Mouse (Mus musculus): Measurements from ENCODE around the gene Abraxas2. TPM values are rescaled to one million over a fixed set of nuclear protein-coding genes. Genes with fewer than 3 reads are reported as not detected.

Abraxas2 gene
- polyA plus RNA-seq, 1 experiment from 2014 or later: 38.1 TPM

- Histone ChIP-seq H3K4me3 (replicated peaks; ENCODE audit: low read length) (no peak overlapping the region), H3K9me3 (ENCODE audit: control insufficient read depth, low read length) (no peaks in the 10 kb centered on the region), H3K4me1 (replicated peaks; ENCODE audit: control insufficient read depth, insufficient read depth, low read length) (no peaks in the 10 kb centered on the region), H3K9ac (replicated peaks; ENCODE audit: low read depth, low read length) (no peak overlapping the region), H3K36me3 (ENCODE audit: control insufficient read depth, insufficient read depth) (no peaks in the 10 kb centered on the region), H3K4me2 (ENCODE audit: low read length) (no peak overlapping the region), H3K27me3 (replicated peaks; ENCODE audit: control insufficient read depth, insufficient read depth, low read length) (no peaks in the 10 kb centered on the region), H3K27ac (ENCODE audit: low read length) (no peak overlapping the region)
- 42% methylated on average over 3 of the region's 3 CpGs for WGBS
- ATAC-seq: no peak
Measured at GRCm38 (mm10) chr7:132921971-132922370, 62.9 kb downstream of the Abraxas2 start.

DNA sequence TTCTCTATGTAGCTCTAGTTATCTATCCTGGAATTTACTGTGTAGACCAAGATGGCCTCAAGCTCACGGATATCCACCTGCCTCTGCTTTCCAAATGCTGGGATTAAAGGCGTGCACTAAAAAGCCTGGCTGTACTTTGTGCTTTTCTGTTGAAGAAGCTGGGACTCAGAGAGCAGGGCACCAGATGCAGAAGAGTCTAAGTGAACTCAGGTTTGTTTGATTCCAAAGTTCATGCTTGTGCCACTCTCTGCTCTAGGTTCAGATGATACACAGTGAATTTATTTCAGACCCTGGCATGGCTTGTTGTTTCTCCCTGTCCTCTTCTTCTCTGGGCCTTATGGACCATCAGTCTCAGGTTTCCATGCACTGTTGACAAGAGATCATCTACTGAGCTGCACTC is 66.2 kb downstream of the Abraxas2 start:
- Histone ChIP-seq H3K9me3 (ENCODE audit: control insufficient read depth, low read length) (no peaks in the 10 kb centered on the region), H3K4me3 (replicated peaks; ENCODE audit: low read length) (no peak overlapping the region), H3K9ac (replicated peaks; ENCODE audit: low read depth, low read length) (no peak overlapping the region), H3K36me3 (ENCODE audit: control insufficient read depth, insufficient read depth) (no peaks in the 10 kb centered on the region), H3K4me1 (replicated peaks; ENCODE audit: control insufficient read depth, insufficient read depth, low read length) (peaks cover 2% of the 10 kb centered on the region), H3K4me2 (ENCODE audit: low read length) (no peak overlapping the region), H3K27me3 (replicated peaks; ENCODE audit: control insufficient read depth, insufficient read depth, low read length) (no peaks in the 10 kb centered on the region), H3K27ac (ENCODE audit: low read length) (no peak overlapping the region)
- WGBS: 75% methylated on average over 2 of the region's 2 CpGs
- ATAC-seq: no peak

GRCm38 (mm10) chr7:132927201-132927600 is 68.2 kb downstream of the Abraxas2 start:
- ATAC-seq: no peak

GRCm38 (mm10) chr7:132930055-132930454 is 71.0 kb downstream of the Abraxas2 start:
- peak overlapping the region; percentile 96; the same call in 1 of the 2 replicates for H3K9ac ChIP-seq (replicated peaks; ENCODE audit: low read depth, low read length)
- WGBS: 85% methylated on average over 5 of the region's 5 CpGs

More at GRCm38 (mm10) chr7:132927201-132927600, 68.2 kb downstream of the Abraxas2 start:
- Histone ChIP-seq H3K9me3 (ENCODE audit: control insufficient read depth, low read length) (no peaks in the 10 kb centered on the region), H3K4me2 (ENCODE audit: low read length) (no peak overlapping the region), H3K36me3 (ENCODE audit: control insufficient read depth, insufficient read depth) (no peaks in the 10 kb centered on the region), H3K27me3 (replicated peaks; ENCODE audit: control insufficient read depth, insufficient read depth, low read length) (no peaks in the 10 kb centered on the region), H3K9ac (replicated peaks; ENCODE audit: low read depth, low read length) (no peak overlapping the region), H3K4me1 (replicated peaks; ENCODE audit: control insufficient read depth, insufficient read depth, low read length) (peaks cover 8% of the 10 kb centered on the region), H3K4me3 (replicated peaks; ENCODE audit: low read length) (no peak overlapping the region), H3K27ac (ENCODE audit: low read length) (no peak overlapping the region)
- 52% methylated on average over 3 of the region's 3 CpGs for WGBS

GRCm38 (mm10) chr7:132930850-132931559 is 72.0 kb downstream of the Abraxas2 start, which contains the start of gene Zranb1:
Gene Zranb1 (plus strand): TSS chr7:132931142.
- H3K36me3 ChIP-seq (ENCODE audit: control insufficient read depth, insufficient read depth): no peaks in the 10 kb centered on the region
- H3K4me3 ChIP-seq (replicated peaks; ENCODE audit: low read length): peak within 1 kb of the TSS; percentile 94
- peak; percentile 100 for ATAC-seq
- no peaks in the 10 kb centered on the region for H3K9me3 ChIP-seq (ENCODE audit: control insufficient read depth, low read length)
- peaks cover 15% of the 10 kb centered on the region for H3K4me1 ChIP-seq (replicated peaks; ENCODE audit: control insufficient read depth, insufficient read depth, low read length)
- peak within 1 kb of the TSS; percentile 98 for H3K27ac ChIP-seq (ENCODE audit: low read length)
- 0% methylated on average over 71 of the region's 93 CpGs for WGBS
- no peaks in the 10 kb centered on the region for H3K27me3 ChIP-seq (replicated peaks; ENCODE audit: control insufficient read depth, insufficient read depth, low read length)
- peak within 1 kb of the TSS; percentile 96 for H3K9ac ChIP-seq (replicated peaks; ENCODE audit: low read depth, low read length)
- H3K4me2 ChIP-seq (ENCODE audit: low read length): peak within 1 kb of the TSS; percentile 86

More at GRCm38 (mm10) chr7:132930055-132930454, 71.0 kb downstream of the Abraxas2 start:
- Histone ChIP-seq H3K4me1 (replicated peaks; ENCODE audit: control insufficient read depth, insufficient read depth, low read length) (peaks cover 15% of the 10 kb centered on the region), H3K27me3 (replicated peaks; ENCODE audit: control insufficient read depth, insufficient read depth, low read length) (no peaks in the 10 kb centered on the region), H3K36me3 (ENCODE audit: control insufficient read depth, insufficient read depth) (no peaks in the 10 kb centered on the region), H3K27ac (ENCODE audit: low read length) (no peak overlapping the region), H3K4me3 (replicated peaks; ENCODE audit: low read length) (peak overlapping the region; percentile 94), H3K4me2 (ENCODE audit: low read length) (peak overlapping the region; percentile 86), H3K9me3 (ENCODE audit: control insufficient read depth, low read length) (no peaks in the 10 kb centered on the region)
- no peak for ATAC-seq

- H3K27ac ChIP-seq (ENCODE audit: low read length): peak overlapping the region; percentile 98
- no peaks in the 10 kb centered on the region for H3K36me3 ChIP-seq (ENCODE audit: control insufficient read depth, insufficient read depth)
- no peaks in the 10 kb centered on the region for H3K27me3 ChIP-seq (replicated peaks; ENCODE audit: control insufficient read depth, insufficient read depth, low read length)
- H3K4me3 ChIP-seq (replicated peaks; ENCODE audit: low read length): peak overlapping the region; percentile 94
- peak overlapping the region; percentile 75 for H3K4me2 ChIP-seq (ENCODE audit: low read length)
- H3K4me1 ChIP-seq (replicated peaks; ENCODE audit: control insufficient read depth, insufficient read depth, low read length): peaks cover 15% of the 10 kb centered on the region
- peak; percentile 35; the same call in 1 of the 2 replicates for ATAC-seq
- peak overlapping the region; percentile 96 for H3K9ac ChIP-seq (replicated peaks; ENCODE audit: low read depth, low read length)
- under 1% methylated on average over 45 of the region's 55 CpGs for WGBS
- no peaks in the 10 kb centered on the region for H3K9me3 ChIP-seq (ENCODE audit: control insufficient read depth, low read length)
Measured at GRCm38 (mm10) chr7:132931560-132932351, 72.7 kb downstream of the Abraxas2 start.

DNA sequence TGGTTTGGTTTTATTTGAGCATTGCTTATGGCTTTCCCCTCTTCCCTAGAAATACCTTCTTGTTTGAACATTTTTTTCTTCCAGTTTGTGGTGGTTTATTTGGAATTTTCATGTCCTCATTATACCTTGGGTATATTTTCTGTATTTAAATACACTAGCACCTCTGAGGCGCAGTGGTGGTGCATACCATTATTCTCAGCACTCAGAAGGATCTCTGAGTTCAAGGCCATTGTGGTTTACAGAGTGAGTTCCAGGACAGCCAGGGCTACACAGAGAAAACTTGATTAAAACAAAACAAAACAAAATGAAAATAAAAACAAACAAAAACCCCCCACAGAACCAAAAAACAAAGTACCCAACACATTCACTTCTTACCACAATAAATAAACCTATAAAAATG is 74.3 kb downstream of the Abraxas2 start:
- H3K4me2 ChIP-seq (ENCODE audit: low read length): no peak overlapping the region
- ATAC-seq: no peak
- H3K4me3 ChIP-seq (replicated peaks; ENCODE audit: low read length): no peak overlapping the region
- H3K9me3 ChIP-seq (ENCODE audit: control insufficient read depth, low read length): no peaks in the 10 kb centered on the region
- H3K9ac ChIP-seq (replicated peaks; ENCODE audit: low read depth, low read length): no peak overlapping the region
- peaks cover 15% of the 10 kb centered on the region for H3K4me1 ChIP-seq (replicated peaks; ENCODE audit: control insufficient read depth, insufficient read depth, low read length)
- no peaks in the 10 kb centered on the region for H3K27me3 ChIP-seq (replicated peaks; ENCODE audit: control insufficient read depth, insufficient read depth, low read length)
- H3K27ac ChIP-seq (ENCODE audit: low read length): no peak overlapping the region
- WGBS: 68% methylated on average over 1 of the region's 1 CpGs
- no peaks in the 10 kb centered on the region for H3K36me3 ChIP-seq (ENCODE audit: control insufficient read depth, insufficient read depth)

Other genes starting within 250 kb of the Abraxas2 start
- 26.4 and 31.2 TPM in 2 replicates for gene Lhpp, start 248.6 kb upstream of the Abraxas2 start, polyA plus RNA-seq (2015; fragmentation: Nextera tagmentation; extraction: Ambion mirVana)
- 27.3 and 29.2 TPM in 2 replicates for gene Fam53b, start 45.3 kb upstream of the Abraxas2 start, polyA plus RNA-seq (2015; fragmentation: Nextera tagmentation; extraction: Ambion mirVana)
- 97.0 and 101 TPM in 2 replicates for gene Eef1akmt2, start 6.6 kb upstream of the Abraxas2 start, polyA plus RNA-seq (2015; fragmentation: Nextera tagmentation; extraction: Ambion mirVana)
- gene Zranb1, start 71.9 kb downstream of the Abraxas2 start, polyA plus RNA-seq (2015; fragmentation: Nextera tagmentation; extraction: Ambion mirVana): 22.6 and 22.8 TPM in 2 replicates

Measured in forebrain, embryonic 16.5 days (tissue).